ENCODE assay signal across 8 mouse cellular contexts in the genomic region with DNA sequence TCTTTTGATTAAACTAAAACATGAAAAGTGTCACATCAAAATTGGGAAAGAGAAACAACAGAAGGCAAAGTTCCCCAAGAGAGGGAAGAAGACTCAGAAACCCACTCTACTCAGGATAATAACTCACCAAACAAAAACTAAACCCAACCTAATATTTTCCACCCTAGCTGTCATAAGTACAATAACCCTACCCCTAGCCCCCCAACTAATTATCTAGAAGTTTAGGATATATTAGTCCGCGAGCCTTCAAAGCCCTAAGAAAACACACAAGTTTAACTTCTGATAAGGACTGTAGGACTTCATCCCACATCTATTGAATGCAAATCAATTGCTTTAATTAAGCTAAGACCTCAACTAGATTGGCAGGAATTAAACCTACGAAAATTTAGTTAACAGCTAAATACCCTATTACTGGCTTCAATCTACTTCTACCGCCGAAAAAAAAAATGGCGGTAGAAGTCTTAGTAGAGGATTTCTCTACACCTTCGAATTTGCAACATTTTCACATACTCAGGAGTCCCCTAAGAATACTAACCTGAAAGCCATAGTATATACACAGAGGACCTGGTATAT.
DNase-seq lines count a peak whose midpoint lies in the region; ATAC-seq and TF ChIP-seq lines count a peak whose summit lies in the region.
"Not testable (repeated sequence)": the region's sequence is repeated elsewhere in the genome, so short reads cannot be mapped to it uniquely, and the experiment has no call there.

No protein-coding gene starts in this region.

- H3K4me2 ChIP-seq in forebrain, embryonic 14.5 days (ENCODE audit: low read length); heart, embryonic 16.5 days (ENCODE audit: low read depth, low read length); intestine, embryonic 14.5 days (ENCODE audit: low read length); limb, embryonic 14.5 days (replicated peaks; ENCODE audit: low read depth, low read length, severe bottlenecking); lung, embryonic 16.5 days (ENCODE audit: low read depth, low read length); midbrain, postnatal 0 days (ENCODE audit: low read depth, low read length, poor library complexity, severe bottlenecking); stomach, postnatal 0 days (replicated peaks; ENCODE audit: low read depth): not testable (repeated sequence)

- DNase-seq in forebrain, embryonic 14.5 days (ENCODE audit: low spot score); intestine, embryonic 14.5 days (ENCODE audit: low spot score); limb, embryonic 14.5 days (ENCODE audit: low spot score); midbrain, postnatal 0 days (ENCODE audit: low spot score); stomach, postnatal 0 days (ENCODE audit: low spot score): not testable (repeated sequence)

- TF ChIP-seq EP300 in stomach, postnatal 0 days (optimal IDR thresholded peaks at IDR 0.05), result not testable (repeated sequence)

- not testable (repeated sequence) for H3K4me1 ChIP-seq in forebrain, embryonic 14.5 days (ENCODE audit: control insufficient read depth, insufficient read depth, low read length); heart, embryonic 16.5 days (ENCODE audit: control insufficient read depth, insufficient read depth, low read length); intestine, embryonic 14.5 days (replicated peaks; ENCODE audit: control insufficient read depth, insufficient read depth, low read length); limb, embryonic 14.5 days (ENCODE audit: control insufficient read depth, insufficient read depth, low read length); lung, embryonic 16.5 days (replicated peaks; ENCODE audit: control insufficient read depth, insufficient read depth, low read length); midbrain, postnatal 0 days (ENCODE audit: insufficient read depth, low read length); stomach, postnatal 0 days (replicated peaks; ENCODE audit: control insufficient read depth, insufficient read depth)

- H3K36me3 ChIP-seq in forebrain, embryonic 14.5 days (ENCODE audit: control insufficient read depth, insufficient read depth, low read length); heart, embryonic 16.5 days (ENCODE audit: control insufficient read depth, insufficient read depth); intestine, embryonic 14.5 days (ENCODE audit: control insufficient read depth, insufficient read depth, low read length); limb, embryonic 14.5 days (ENCODE audit: control insufficient read depth, insufficient read depth, low read length); lung, embryonic 16.5 days (ENCODE audit: control insufficient read depth, insufficient read depth, low read length); midbrain, postnatal 0 days (ENCODE audit: insufficient read depth, low read length); stomach, postnatal 0 days (ENCODE audit: control insufficient read depth, insufficient read depth, low read length): not testable (repeated sequence)

- not testable (repeated sequence) for H3K9me3 ChIP-seq in forebrain, embryonic 14.5 days (replicated peaks; ENCODE audit: control insufficient read depth, low read length); heart, embryonic 16.5 days (replicated peaks; ENCODE audit: control insufficient read depth, low read length); intestine, embryonic 14.5 days (ENCODE audit: control insufficient read depth, low read length); limb, embryonic 14.5 days (ENCODE audit: control insufficient read depth, low read length); lung, embryonic 16.5 days (ENCODE audit: control insufficient read depth, low read length); midbrain, postnatal 0 days (ENCODE audit: low read length); stomach, postnatal 0 days (ENCODE audit: control insufficient read depth, low read length)

- WGBS in forebrain, embryonic 14.5 days, result 93% methylated on average over 6 of the region's 7 CpGs
- WGBS in heart, embryonic 16.5 days, result 87% methylated on average over 6 of the region's 7 CpGs
- WGBS in intestine, embryonic 14.5 days, result 94% methylated on average over 6 of the region's 7 CpGs
- WGBS in limb, embryonic 14.5 days, result 95% methylated on average over 6 of the region's 7 CpGs
- 86% methylated on average over 6 of the region's 7 CpGs for WGBS in lung, embryonic 16.5 days
- 94% methylated on average over 6 of the region's 7 CpGs for WGBS in midbrain, postnatal 0 days
- 86% methylated on average over 6 of the region's 7 CpGs for WGBS in stomach, postnatal 0 days

- H3K27ac ChIP-seq in forebrain, embryonic 14.5 days (ENCODE audit: low read depth, low read length); heart, embryonic 16.5 days (ENCODE audit: low read length); intestine, embryonic 14.5 days (ENCODE audit: low read depth); limb, embryonic 14.5 days (replicated peaks; ENCODE audit: low read depth, low read length); lung, embryonic 16.5 days (ENCODE audit: low read length); midbrain, postnatal 0 days (ENCODE audit: low read depth, low read length); stomach, postnatal 0 days (replicated peaks): not testable (repeated sequence)

- TF ChIP-seq POLR2A in limb, embryonic 14.5 days (IDR thresholded peaks at IDR 0.05; ENCODE audit: borderline replicate concordance, extremely low read depth, insufficient read depth, insufficient read length), result not testable (repeated sequence)

- ATAC-seq in common myeloid progenitor, adult 5-6 weeks (replicated peaks; ENCODE audit: low read depth, poor library complexity, severe bottlenecking), result peak; percentile 100
- peak; percentile 100 for ATAC-seq in forebrain, embryonic 14.5 days
- peak; percentile 100 for ATAC-seq in heart, embryonic 16.5 days (replicated peaks; ENCODE audit: extremely low read depth, insufficient read depth, low FRiP score)
- ATAC-seq in intestine, embryonic 14.5 days (replicated peaks; ENCODE audit: low FRiP score, low TSS enrichment, low read depth), result peak; percentile 100
- ATAC-seq in limb, embryonic 14.5 days (ENCODE audit: low FRiP score, low read depth), result peak; percentile 100
- ATAC-seq in lung, embryonic 16.5 days (ENCODE audit: low read depth), result peak; percentile 100
- peak; percentile 100 for ATAC-seq in midbrain, postnatal 0 days (ENCODE audit: low FRiP score)
- peak; percentile 100 for ATAC-seq in stomach, postnatal 0 days (ENCODE audit: low FRiP score, low TSS enrichment)

- H3K27me3 ChIP-seq in forebrain, embryonic 14.5 days (replicated peaks; ENCODE audit: control insufficient read depth, insufficient read depth, low read length); heart, embryonic 16.5 days (ENCODE audit: control insufficient read depth, insufficient read depth, low read length); intestine, embryonic 14.5 days (replicated peaks; ENCODE audit: control insufficient read depth, insufficient read depth, low read length); limb, embryonic 14.5 days (ENCODE audit: control insufficient read depth, insufficient read depth, low read length); lung, embryonic 16.5 days (ENCODE audit: control insufficient read depth, insufficient read depth, low read depth, low read length); midbrain, postnatal 0 days (ENCODE audit: insufficient read depth, low read length); stomach, postnatal 0 days (ENCODE audit: control insufficient read depth, insufficient read depth, low read length): not testable (repeated sequence)

- not testable (repeated sequence) for H3K9ac ChIP-seq in forebrain, embryonic 14.5 days (ENCODE audit: low read length); heart, embryonic 16.5 days (ENCODE audit: low read length); intestine, embryonic 14.5 days (ENCODE audit: low read length); limb, embryonic 14.5 days (ENCODE audit: low read depth, low read length, severe bottlenecking); lung, embryonic 16.5 days (ENCODE audit: low read length); midbrain, postnatal 0 days (replicated peaks; ENCODE audit: low read length, poor library complexity, severe bottlenecking); stomach, postnatal 0 days (ENCODE audit: low read length)

- not testable (repeated sequence) for H3K4me3 ChIP-seq in forebrain, embryonic 14.5 days (ENCODE audit: low read depth, low read length); heart, embryonic 16.5 days (ENCODE audit: low read length); intestine, embryonic 14.5 days (ENCODE audit: low read depth, low read length); limb, embryonic 14.5 days (replicated peaks; ENCODE audit: low read length); lung, embryonic 16.5 days (ENCODE audit: low read length); midbrain, postnatal 0 days (ENCODE audit: low read depth, low read length); stomach, postnatal 0 days (ENCODE audit: low read depth, low read length)

- TF ChIP-seq CTCF in midbrain, postnatal 0 days (IDR thresholded peaks at IDR 0.05); stomach, postnatal 0 days (IDR thresholded peaks at IDR 0.05; ENCODE audit: low read depth): not testable (repeated sequence)
